Mouse (Mus musculus) mammary gland, adult 2 months (tissue): Measurements from ENCODE around the gene Gprc5b. TPM values are rescaled to one million over a fixed set of nuclear protein-coding genes. Genes with fewer than 3 reads are reported as not detected.

ENCODE experiments used
- polyA plus RNA-seq: library from polyadenylated mRNA; depleted of rRNA; stranded (reverse); fragments of >200 nt; gene quantifications from 2 replicates; pipeline ENCODE4 v1.2.3, GENCODE M21; 2012; ENCODE audit warnings: low replicate concordance; rRNA removed

Gprc5b gene
- polyA plus RNA-seq: 109 and 114 TPM in 2 replicates

DNA sequence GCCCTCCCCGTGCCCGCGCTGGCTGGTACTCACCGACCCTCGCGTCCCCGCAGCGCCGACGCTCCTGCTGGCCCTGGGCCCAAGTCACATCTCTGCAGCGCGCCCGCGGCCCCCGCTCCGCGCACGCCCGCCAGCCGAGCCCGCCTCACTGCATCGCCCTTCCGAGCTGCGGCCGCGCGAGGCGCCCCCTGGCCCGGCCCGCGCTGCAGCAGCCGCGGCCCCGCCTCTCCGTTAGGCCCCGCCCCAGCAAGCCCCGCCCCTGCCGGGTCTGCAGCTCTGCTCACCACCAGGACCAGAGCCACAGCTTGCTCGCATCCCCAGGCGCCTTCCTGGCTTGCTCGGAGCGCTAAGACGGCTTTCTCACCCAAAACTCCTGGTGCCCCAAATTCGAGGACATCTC is at the start of gene Gprc5b:
TSS of gene Gprc5b (minus strand) at position 205 of the 400 bp plus-strand sequence.

Other genes with a start within 250 kb of the Gprc5b start
- gene Iqck, start 139.5 kb downstream of the Gprc5b start, polyA plus RNA-seq: 1.8 and 2.4 TPM in 2 replicates
- gene Knop1, start 139.0 kb downstream of the Gprc5b start, polyA plus RNA-seq: 5.0 and 14.4 TPM in 2 replicates
- not detected in 2 replicates for gene Gpr139, start 189.4 kb upstream of the Gprc5b start, polyA plus RNA-seq